Mouse (Mus musculus) cortical plate, adult 2 months (tissue): Measurements from ENCODE around the gene Gm11096. TPM values are rescaled to one million over a fixed set of nuclear protein-coding genes. Genes with fewer than 3 reads are reported as not detected.
A peak's percentile ranks its signal among the peaks of the same experiment; 100 is the strongest.

Source experiments
- H3K27ac ChIP-seq: fragments of 200-500 bp; 2 replicates; pipeline ENCODE4 v1.5.1; 2012; ENCODE audit warnings: low read length, control low read depth, inconsistent platforms; ENCODE audit not compliant: insufficient read depth
- H3K4me1 ChIP-seq: fragments of 200-500 bp; 2 replicates; pipeline ENCODE4 v1.6.1; 2011; ENCODE audit warnings: low read length; ENCODE audit not compliant: control insufficient read depth, insufficient read depth
- H3K4me3 ChIP-seq: fragments of 200-500 bp; 2 replicates; pipeline ENCODE4 v1.5.1; 2011; ENCODE audit warnings: mild to moderate bottlenecking, low read length, control low read depth; ENCODE audit not compliant: insufficient read depth
- CTCF ChIP-seq: fragments of 200-500 bp; IDR thresholded peaks from 2 replicates; pipeline ENCODE4 v1.5.1; 2011; ENCODE audit warnings: mild to moderate bottlenecking, control low read depth, low read length; ENCODE audit not compliant: insufficient read depth; ENCODE audit errors: extremely low read depth
- POLR2A ChIP-seq: fragments of 200-500 bp; IDR thresholded peaks from 2 replicates; pipeline ENCODE4 v1.6.1; 2011; ENCODE audit warnings: mild to moderate bottlenecking, low read length, control low read depth; ENCODE audit not compliant: insufficient read depth; ENCODE audit errors: extremely low read depth
- polyA plus RNA-seq: library from polyadenylated mRNA; depleted of rRNA; stranded (reverse); fragments of >200 nt; gene quantifications from 2 replicates; pipeline ENCODE4 v1.2.3, GENCODE M21; 2012

The Gm11096 gene
- polyA plus RNA-seq, 1 experiment = not detected

DNA sequence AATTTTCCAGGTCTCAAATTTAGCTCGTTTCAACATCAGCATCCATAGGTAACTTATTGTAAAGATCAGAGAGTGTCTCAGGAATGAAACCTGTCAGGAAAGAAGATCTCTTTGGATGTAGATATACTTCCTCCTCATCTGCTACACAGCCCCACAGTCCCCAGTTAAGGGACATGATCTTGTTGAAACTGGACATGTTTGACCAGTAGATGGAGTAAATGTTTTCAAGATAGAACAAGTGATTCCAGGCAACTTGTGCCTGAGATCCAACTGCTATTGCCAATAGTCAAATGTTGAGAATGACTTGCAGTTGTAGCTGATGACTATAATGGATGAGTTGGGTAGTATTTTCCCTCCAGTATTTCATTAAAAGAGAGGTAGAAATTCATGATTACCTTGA is 35.9 kb downstream of the Gm11096 start:
- no peak for TF ChIP-seq POLR2A
- TF ChIP-seq CTCF = peak; percentile 8; the same call in 1 of the 2 replicates
- H3K27ac ChIP-seq = no peak overlapping the region
- H3K4me1 ChIP-seq = peaks cover 3% of the 10 kb centered on the region
- no peak overlapping the region for H3K4me3 ChIP-seq

DNA sequence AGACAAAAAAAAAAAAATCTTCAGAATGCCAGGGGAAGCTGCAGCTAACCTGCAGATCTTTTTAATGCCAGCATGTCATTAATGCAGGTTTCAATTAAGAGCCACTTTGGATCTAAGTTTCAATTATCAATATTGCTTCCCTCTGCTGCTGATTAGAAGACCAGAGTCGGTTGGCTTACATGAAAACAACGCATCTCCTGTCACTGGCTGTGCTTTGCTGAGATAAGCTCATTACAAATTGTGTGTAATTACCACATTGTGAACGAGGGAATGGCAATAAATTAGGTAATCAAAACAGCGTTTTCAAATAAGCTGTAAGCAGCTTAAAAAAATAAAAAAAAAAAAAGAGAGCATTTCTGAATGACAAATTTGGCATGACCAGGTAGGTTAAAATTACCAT is 38.2 kb downstream of the Gm11096 start:
- Histone ChIP-seq H3K4me1 (peaks cover 3% of the 10 kb centered on the region), H3K27ac (no peak overlapping the region), H3K4me3 (no peak overlapping the region)
- no peak for TF ChIP-seq POLR2A
- no peak for TF ChIP-seq CTCF

DNA sequence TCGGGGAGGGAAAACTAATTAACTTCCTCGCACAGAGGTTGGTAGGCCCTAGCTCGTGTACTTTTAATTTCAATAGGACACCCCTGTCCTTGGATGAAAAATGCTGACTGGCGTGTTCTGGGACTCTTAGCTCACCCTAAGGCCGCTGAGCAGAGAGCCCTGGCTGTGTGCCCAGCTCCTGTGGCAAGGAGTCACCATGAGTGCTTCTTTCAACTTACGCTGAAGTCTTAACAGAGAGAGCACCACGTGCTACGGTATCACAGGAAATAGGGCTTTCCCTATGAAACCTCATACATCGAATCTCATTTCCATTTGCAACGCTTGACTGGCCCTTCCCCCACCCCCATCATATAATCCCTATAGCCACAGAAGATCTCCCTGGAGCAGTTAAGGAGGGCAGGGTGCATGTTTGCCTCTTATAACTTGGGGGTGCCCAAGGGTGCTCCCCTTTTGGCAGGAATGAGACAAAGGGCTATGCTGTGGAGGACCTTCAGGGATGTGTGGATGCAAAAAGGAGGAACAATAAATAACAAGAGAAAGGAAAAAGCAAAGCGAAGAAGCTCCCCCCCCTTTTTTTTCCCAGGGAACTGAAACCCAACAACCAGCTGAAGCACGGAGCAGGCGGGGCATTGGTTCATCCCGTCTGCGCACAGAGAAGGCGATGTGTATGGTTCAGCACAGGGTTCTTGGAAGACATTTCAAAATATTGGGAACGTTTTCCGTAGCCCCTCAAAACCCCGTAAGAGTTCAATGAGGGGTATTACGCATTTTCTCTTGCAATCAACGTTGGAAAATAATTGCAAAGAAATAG is 39.0 kb downstream of the Gm11096 start:
- Histone ChIP-seq H3K4me1 (peaks cover 1% of the 10 kb centered on the region; the same call in 1 of the 2 replicates), H3K27ac (no peak overlapping the region), H3K4me3 (no peak overlapping the region)
- TF ChIP-seq POLR2A = no peak
- no peak for TF ChIP-seq CTCF

DNA sequence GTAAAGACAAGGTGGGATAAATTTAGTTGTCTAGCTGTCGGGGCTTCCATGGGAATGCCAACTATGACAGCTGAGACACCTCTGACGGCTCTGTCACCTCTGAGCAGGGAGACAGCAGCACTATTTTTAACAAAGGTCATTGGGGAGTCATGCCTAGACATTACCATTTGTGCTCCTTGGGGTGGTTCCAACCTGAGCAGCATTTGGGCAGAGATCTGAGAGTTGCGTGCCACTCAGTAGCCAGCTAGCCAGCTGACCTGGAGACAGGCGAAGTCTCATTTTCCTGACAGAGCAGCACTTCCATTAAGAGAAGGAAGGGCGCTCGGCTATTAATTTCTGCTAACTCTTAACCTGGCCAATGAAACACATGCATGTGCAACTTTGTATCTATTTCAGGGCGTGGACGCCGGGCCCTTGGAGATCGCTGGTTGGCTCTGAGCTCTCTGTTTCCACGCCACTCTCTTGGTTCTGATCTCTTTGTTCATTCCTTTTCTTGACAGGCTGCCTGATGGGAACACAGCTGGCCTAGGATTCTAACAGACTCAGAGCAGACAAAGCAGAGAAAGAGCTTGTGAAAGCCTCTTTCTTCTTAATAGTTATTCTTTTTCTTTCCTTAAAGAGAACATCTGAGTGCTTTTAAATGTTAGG is 40.4 kb downstream of the Gm11096 start:
- TF ChIP-seq CTCF = no peak
- no peak for TF ChIP-seq POLR2A
- Histone ChIP-seq H3K27ac (no peak overlapping the region), H3K4me1 (peaks cover 1% of the 10 kb centered on the region; the same call in 1 of the 2 replicates), H3K4me3 (no peak overlapping the region)

DNA sequence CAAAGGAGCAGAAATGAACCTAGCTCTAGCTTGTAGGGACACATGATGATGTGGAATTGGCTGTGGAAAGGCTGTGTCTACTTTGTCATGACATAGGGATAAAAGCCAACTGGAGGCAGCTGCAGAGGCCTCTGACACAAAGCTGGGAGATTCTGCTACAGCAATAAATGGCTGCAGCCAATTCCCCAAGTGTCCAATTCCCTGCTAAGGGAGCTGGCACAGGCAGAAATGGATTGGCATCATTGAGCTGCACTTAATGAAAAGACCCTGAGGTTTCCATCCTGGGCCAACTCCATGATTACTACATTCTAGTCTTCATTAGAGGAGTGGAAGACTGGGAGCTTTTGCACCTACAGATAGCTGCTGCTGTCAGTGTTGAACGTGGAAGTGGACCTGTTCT is 44.8 kb downstream of the Gm11096 start:
- Histone ChIP-seq H3K27ac (no peak overlapping the region), H3K4me1 (no peaks in the 10 kb centered on the region), H3K4me3 (no peak overlapping the region)
- TF ChIP-seq CTCF = no peak
- no peak for TF ChIP-seq POLR2A
